Mouse (Mus musculus) B cell, adult 2 months (primary cell): ENCODE data around the gene Fgfr2.
A peak's percentile ranks its signal among the peaks of the same experiment; 100 is the strongest.

Source experiments
- DNase-seq, 2 experiments: peaks; one replicate each; pipeline ENCODE4 v3.0.0; 2022

Fgfr2 gene

GRCm38 (mm10) chr7:132242617-132243141 lies 880.5 kb downstream of the Fgfr2 start:
- DNase-seq, result peak; percentile 53 to 58

- DNase-seq, result no peak
These were observed 884.2 kb downstream of the Fgfr2 start for GRCm38 (mm10) chr7:132238921-132239320.

GRCm38 (mm10) chr7:132237191-132237590 lies 886.0 kb downstream of the Fgfr2 start:
- DNase-seq, result no peak

- DNase-seq, result no peak
These were observed 886.4 kb downstream of the Fgfr2 start for GRCm38 (mm10) chr7:132236789-132237188.

GRCm38 (mm10) chr7:132234250-132234649 lies 888.9 kb downstream of the Fgfr2 start:
- DNase-seq, result no peak

- no peak for DNase-seq
These were observed 889.4 kb downstream of the Fgfr2 start for GRCm38 (mm10) chr7:132233732-132234131.

- no peak for DNase-seq
These were observed 890.2 kb downstream of the Fgfr2 start for GRCm38 (mm10) chr7:132232937-132233336.

GRCm38 (mm10) chr7:132231476-132231875 lies 891.7 kb downstream of the Fgfr2 start:
- DNase-seq, result no peak

- no peak for DNase-seq
These were observed 892.2 kb downstream of the Fgfr2 start for GRCm38 (mm10) chr7:132230961-132231360.

GRCm38 (mm10) chr7:132227075-132227640 lies 896.0 kb downstream of the Fgfr2 start:
- no peak for DNase-seq

- peak; percentile 83 to 84 for DNase-seq
These were observed 896.6 kb downstream of the Fgfr2 start for GRCm38 (mm10) chr7:132226379-132227074.

- DNase-seq, result no peak
These were observed 899.6 kb downstream of the Fgfr2 start for GRCm38 (mm10) chr7:132223452-132224141.

GRCm38 (mm10) chr7:132214031-132214430 lies 909.1 kb downstream of the Fgfr2 start:
- no peak for DNase-seq

GRCm38 (mm10) chr7:132213460-132213859 lies 909.7 kb downstream of the Fgfr2 start:
- peak; percentile 16 to 17 for DNase-seq

GRCm38 (mm10) chr7:132211920-132212701 lies 911.0 kb downstream of the Fgfr2 start:
- DNase-seq, result no peak

- DNase-seq, result no peak
These were observed 912.5 kb downstream of the Fgfr2 start for GRCm38 (mm10) chr7:132210616-132211015.

- DNase-seq, result no peak
These were observed 914.1 kb downstream of the Fgfr2 start for GRCm38 (mm10) chr7:132208946-132209651.

GRCm38 (mm10) chr7:132204073-132204612 lies 919.0 kb downstream of the Fgfr2 start:
- DNase-seq, result no peak

- DNase-seq, result no peak
These were observed 923.5 kb downstream of the Fgfr2 start for GRCm38 (mm10) chr7:132199686-132200085.

- no peak for DNase-seq
These were observed 924.3 kb downstream of the Fgfr2 start for GRCm38 (mm10) chr7:132198806-132199205.

GRCm38 (mm10) chr7:132197817-132198475 lies 925.2 kb downstream of the Fgfr2 start:
- no peak for DNase-seq
